Mouse (Mus musculus) hindbrain, embryonic 16.5 days (tissue): ENCODE results near the gene Pkp3. TPM values are rescaled to one million over a fixed set of nuclear protein-coding genes. Genes with fewer than 3 reads are reported as not detected.

Experiments
- ATAC-seq: fragments of 200-750 bp; cut with Nextera tagmentation; 2 replicates; pipeline ENCODE4 v1.8.0; 2017; ENCODE audit warnings: moderate TSS enrichment, moderate library complexity
- H3K27ac ChIP-seq: fragments of 300-500 bp; sonication (generic); 2 replicates; pipeline ENCODE4 v1.5.1; 2014; ENCODE audit warnings: low read depth, mild to moderate bottlenecking, control low read depth, low read length, moderate library complexity
- H3K27me3 ChIP-seq: fragments of 300-500 bp; sonication (generic); replicated peaks from 2 replicates; pipeline ENCODE4 v1.6.1; 2014; ENCODE audit warnings: low read length; ENCODE audit not compliant: control insufficient read depth, insufficient read depth
- H3K36me3 ChIP-seq: fragments of 300-500 bp; sonication (generic); 2 replicates; pipeline ENCODE4 v1.6.1; 2014; ENCODE audit warnings: mild to moderate bottlenecking, low read length, moderate library complexity, mixed read lengths; ENCODE audit not compliant: control insufficient read depth, insufficient read depth
- H3K4me1 ChIP-seq: fragments of 300-500 bp; sonication (generic); 2 replicates; pipeline ENCODE4 v1.6.1; 2014; ENCODE audit warnings: low read depth, low read length; ENCODE audit not compliant: control insufficient read depth, insufficient read depth
- H3K4me2 ChIP-seq: fragments of 300-500 bp; sonication (generic); 2 replicates; pipeline ENCODE4 v1.6.1; 2014; ENCODE audit warnings: mild to moderate bottlenecking, low read length, control low read depth, moderate library complexity
- H3K4me3 ChIP-seq: fragments of 300-500 bp; sonication (generic); 2 replicates; pipeline ENCODE4 v1.5.1; 2014; ENCODE audit warnings: mild to moderate bottlenecking, low read length, control low read depth, moderate library complexity
- H3K9ac ChIP-seq: fragments of 300-500 bp; sonication (generic); 2 replicates; pipeline ENCODE4 v1.6.1; 2014; ENCODE audit warnings: low read depth, mild to moderate bottlenecking, control low read depth, low read length, moderate library complexity
- H3K9me3 ChIP-seq: fragments of 300-500 bp; sonication (generic); 2 replicates; pipeline ENCODE4 v1.6.1; 2014; ENCODE audit warnings: mild to moderate bottlenecking, low read length, moderate library complexity; ENCODE audit not compliant: control insufficient read depth
- WGBS: fragments of 180-500 bp; shearing (Covaris S2); extraction: QIAGEN DNeasy Blood & Tissue Kit; methylation state at CpG from one replicate; pipeline ENCODE4 v1.1.7; 2014; 5-methylcytosine and 5-hydroxymethylcytosine counted together
- polyA plus RNA-seq: library from polyadenylated mRNA; unstranded; fragments of >200 nt; fragmentation: Nextera tagmentation; extraction: Ambion mirVana; gene quantifications from 2 replicates; pipeline ENCODE4 v1.2.1, GENCODE M21; 2015

The Pkp3 gene
- polyA plus RNA-seq, 1 experiment from 2014 or later, result 0.31 TPM

DNA sequence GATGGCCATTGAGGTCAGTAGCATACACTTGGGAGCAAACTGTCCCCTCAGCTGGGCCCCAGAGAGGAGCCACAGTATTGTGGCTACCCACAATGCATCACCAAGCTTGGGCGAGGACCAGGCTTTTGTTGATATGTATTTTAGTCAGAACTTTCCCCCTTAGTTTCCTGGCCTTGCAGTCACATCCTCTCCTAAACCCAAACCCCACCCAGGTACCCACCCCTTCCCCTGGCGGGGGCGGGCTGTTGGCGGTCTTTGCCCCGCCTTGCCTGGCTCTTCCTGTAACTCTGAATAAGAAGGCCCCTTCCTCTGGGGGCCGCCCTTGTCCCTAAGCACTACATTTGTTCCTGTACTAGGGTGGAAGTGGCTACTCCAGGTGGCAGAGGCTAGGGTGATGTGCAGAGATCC is 18.6 kb downstream of the Pkp3 start:
- H3K9ac ChIP-seq, result no peak overlapping the region
- no peak overlapping the region for H3K27ac ChIP-seq
- no peak for ATAC-seq
- peaks cover 14% of the 10 kb centered on the region; the same call in 1 of the 2 replicates for H3K4me1 ChIP-seq
- H3K4me3 ChIP-seq, result no peak overlapping the region
- WGBS, result 47% methylated on average over 6 of the region's 6 CpGs
- H3K27me3 ChIP-seq, result peaks cover 33% of the 10 kb centered on the region
- no peak overlapping the region for H3K4me2 ChIP-seq
- H3K36me3 ChIP-seq, result no peaks in the 10 kb centered on the region
- no peaks in the 10 kb centered on the region for H3K9me3 ChIP-seq

- peaks cover 33% of the 10 kb centered on the region for H3K27me3 ChIP-seq
- no peak for ATAC-seq
- no peak overlapping the region for H3K4me2 ChIP-seq
- no peak overlapping the region for H3K4me3 ChIP-seq
- no peaks in the 10 kb centered on the region for H3K9me3 ChIP-seq
- H3K36me3 ChIP-seq, result no peaks in the 10 kb centered on the region
- no peak overlapping the region for H3K27ac ChIP-seq
- 83% methylated on average over 5 of the region's 5 CpGs for WGBS
- H3K4me1 ChIP-seq, result peaks cover 11% of the 10 kb centered on the region; the same call in 1 of the 2 replicates
- H3K9ac ChIP-seq, result no peak overlapping the region
Measured at GRCm38 (mm10) chr7:141097177-141097576, 19.2 kb downstream of the Pkp3 start.

GRCm38 (mm10) chr7:141099911-141100691 is 22.1 kb downstream of the Pkp3 start, which contains the start of gene Sigirr:
Sigirr (minus strand) TSS chr7:141100572.
- Histone ChIP-seq H3K4me1 (peaks cover 6% of the 10 kb centered on the region; the same call in 1 of the 2 replicates), H3K4me3 (peak within 1 kb of the TSS; percentile 49), H3K27ac (no peak within 1 kb of the TSS), H3K36me3 (no peaks in the 10 kb centered on the region), H3K4me2 (peak within 1 kb of the TSS; percentile 74), H3K9me3 (no peaks in the 10 kb centered on the region), H3K27me3 (peaks cover 31% of the 10 kb centered on the region), H3K9ac (peak within 1 kb of the TSS; percentile 45)
- 1% methylated on average over 56 of the region's 56 CpGs for WGBS
- peak; percentile 73; the same call in 1 of the 2 replicates for ATAC-seq

DNA sequence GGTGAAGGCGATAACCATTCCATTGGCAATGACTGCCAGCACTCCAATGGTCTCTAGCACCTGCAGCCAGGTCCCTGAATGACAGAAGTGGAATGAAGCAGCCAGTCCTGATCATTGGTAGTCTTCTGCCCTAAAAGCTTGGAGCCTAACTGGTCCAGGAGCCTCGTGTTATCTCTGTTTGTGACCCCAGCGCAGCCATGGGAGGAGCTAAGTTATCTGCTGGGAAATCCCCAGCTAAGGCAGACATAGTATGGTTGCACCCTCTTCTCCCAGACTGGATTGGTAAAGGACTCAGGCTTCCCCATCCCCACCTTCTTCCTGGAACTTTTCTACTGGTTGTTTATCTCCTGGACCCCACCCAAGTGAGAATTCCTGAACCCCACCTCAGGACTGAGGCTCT is 25.1 kb downstream of the Pkp3 start:
- H3K4me3 ChIP-seq, result no peak overlapping the region
- H3K9ac ChIP-seq, result no peak overlapping the region
- H3K36me3 ChIP-seq, result no peaks in the 10 kb centered on the region
- ATAC-seq, result no peak
- WGBS, result 69% methylated on average over 3 of the region's 3 CpGs
- no peak overlapping the region for H3K27ac ChIP-seq
- H3K9me3 ChIP-seq, result no peaks in the 10 kb centered on the region
- H3K4me1 ChIP-seq, result peaks cover 6% of the 10 kb centered on the region; the same call in 1 of the 2 replicates
- H3K4me2 ChIP-seq, result no peak overlapping the region
- peaks cover 28% of the 10 kb centered on the region for H3K27me3 ChIP-seq

DNA sequence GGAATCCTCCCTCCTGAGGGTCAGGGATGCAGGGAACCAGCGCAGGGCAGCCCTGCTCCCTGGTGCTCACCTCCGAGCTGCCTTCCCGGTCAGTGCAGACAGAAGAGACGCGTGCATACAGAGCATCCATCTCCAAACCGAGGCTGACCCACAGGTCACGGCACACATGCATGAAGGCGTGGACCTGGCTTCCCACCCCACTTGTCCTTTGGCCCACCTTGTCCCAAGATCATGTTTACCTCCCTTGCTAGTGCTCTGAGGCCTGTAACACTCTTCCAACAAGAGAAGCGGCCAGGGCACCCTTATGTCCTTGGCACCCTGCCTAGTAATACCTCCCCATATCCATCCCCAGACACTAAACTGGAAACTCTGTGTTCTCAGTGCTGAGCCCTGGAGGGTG is 37.9 kb downstream of the Pkp3 start:
- no peaks in the 10 kb centered on the region for H3K36me3 ChIP-seq
- no peaks in the 10 kb centered on the region for H3K4me1 ChIP-seq
- no peaks in the 10 kb centered on the region for H3K9me3 ChIP-seq
- WGBS, result 91% methylated on average over 9 of the region's 9 CpGs
- H3K9ac ChIP-seq, result no peak overlapping the region
- H3K27me3 ChIP-seq, result no peaks in the 10 kb centered on the region
- no peak overlapping the region for H3K27ac ChIP-seq
- H3K4me3 ChIP-seq, result no peak overlapping the region
- no peak for ATAC-seq
- H3K4me2 ChIP-seq, result no peak overlapping the region

GRCm38 (mm10) chr7:141117636-141118035 is 39.6 kb downstream of the Pkp3 start, which contains the start of gene Ano9:
Ano9 (minus strand) TSS chr7:141117806.
- H3K9me3 ChIP-seq, result no peaks in the 10 kb centered on the region
- no peaks in the 10 kb centered on the region for H3K27me3 ChIP-seq
- ATAC-seq, result no peak
- H3K27ac ChIP-seq, result no peak within 1 kb of the TSS
- no peak within 1 kb of the TSS for H3K4me3 ChIP-seq
- H3K9ac ChIP-seq, result no peak within 1 kb of the TSS
- no peaks in the 10 kb centered on the region for H3K36me3 ChIP-seq
- WGBS, result 19% methylated on average over 9 of the region's 9 CpGs
- H3K4me2 ChIP-seq, result no peak within 1 kb of the TSS
- no peaks in the 10 kb centered on the region for H3K4me1 ChIP-seq

DNA sequence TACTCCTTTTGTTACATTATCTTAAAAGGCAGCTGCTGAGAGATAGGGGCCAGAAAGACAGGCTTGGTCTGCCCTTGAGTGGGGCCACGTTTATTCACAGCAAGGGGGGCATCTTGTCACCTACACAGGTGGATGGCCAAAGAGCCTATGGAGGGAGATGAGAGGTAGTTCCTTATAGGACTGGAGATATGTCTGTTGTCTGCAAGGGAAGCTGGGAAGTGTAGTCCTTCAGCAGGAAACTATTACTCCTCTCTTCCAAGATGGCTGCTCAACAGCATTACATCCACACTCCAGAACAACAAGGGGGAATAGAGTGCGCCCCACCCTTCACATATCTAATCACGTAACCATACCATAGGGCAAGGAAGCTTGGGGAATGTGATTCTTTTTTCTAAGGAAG is 41.5 kb downstream of the Pkp3 start:
- H3K4me3 ChIP-seq, result no peak overlapping the region
- H3K27me3 ChIP-seq, result no peaks in the 10 kb centered on the region
- no peaks in the 10 kb centered on the region for H3K9me3 ChIP-seq
- H3K9ac ChIP-seq, result no peak overlapping the region
- 79% methylated on average over 3 of the region's 3 CpGs for WGBS
- no peak overlapping the region for H3K27ac ChIP-seq
- ATAC-seq, result no peak
- no peaks in the 10 kb centered on the region for H3K4me1 ChIP-seq
- no peak overlapping the region for H3K4me2 ChIP-seq
- no peaks in the 10 kb centered on the region for H3K36me3 ChIP-seq

DNA sequence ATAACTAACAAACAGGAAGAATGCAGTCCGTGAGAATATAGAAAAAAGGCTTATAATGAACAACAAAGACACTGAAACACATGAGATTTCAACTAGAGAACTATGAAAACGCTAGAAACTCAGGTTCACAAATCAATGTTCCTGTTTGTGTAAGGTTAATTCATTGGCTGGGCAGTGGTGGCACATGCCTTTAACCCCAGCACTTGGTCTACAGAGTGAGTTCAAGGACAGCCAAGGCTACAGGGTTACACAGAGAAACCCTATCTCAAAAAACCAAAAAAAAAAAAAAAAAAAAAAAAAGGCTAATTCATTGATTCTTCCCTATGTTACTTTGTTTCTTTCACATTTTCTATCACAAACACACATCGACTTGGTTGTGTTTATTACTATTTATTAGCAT is 42.6 kb downstream of the Pkp3 start:
- H3K36me3 ChIP-seq, result no peaks in the 10 kb centered on the region
- H3K4me2 ChIP-seq, result no peak overlapping the region
- no peak overlapping the region for H3K4me3 ChIP-seq
- no peak overlapping the region for H3K27ac ChIP-seq
- H3K9me3 ChIP-seq, result no peaks in the 10 kb centered on the region
- no peak for ATAC-seq
- no peaks in the 10 kb centered on the region for H3K27me3 ChIP-seq
- no peak overlapping the region for H3K9ac ChIP-seq
- WGBS, result 82% methylated on average over 3 of the region's 3 CpGs
- no peaks in the 10 kb centered on the region for H3K4me1 ChIP-seq

DNA sequence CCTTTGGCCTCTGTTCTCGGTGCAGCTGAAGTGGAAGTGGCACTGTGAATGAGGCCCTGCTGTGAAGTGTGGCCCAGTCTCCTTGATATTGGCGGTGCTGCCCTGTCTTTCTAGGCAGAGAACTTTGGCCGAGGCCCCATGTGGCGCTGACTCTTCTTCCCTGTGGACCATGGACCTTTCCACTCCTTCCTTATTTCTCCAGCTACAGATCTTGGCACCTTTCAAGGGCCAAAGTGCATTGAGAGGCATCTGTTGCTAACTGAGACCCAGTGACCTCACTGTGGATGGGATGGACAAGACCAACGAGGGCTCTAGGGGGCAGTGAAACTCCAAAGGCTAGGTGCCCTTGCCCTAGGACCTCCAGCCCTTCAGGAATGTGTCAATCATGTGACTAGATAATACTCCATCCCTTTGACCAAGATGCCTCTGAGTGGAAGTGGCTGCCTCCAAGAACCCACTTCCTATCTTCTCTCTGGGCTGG is 43.1 kb downstream of the Pkp3 start:
- H3K9ac ChIP-seq, result no peak overlapping the region
- no peaks in the 10 kb centered on the region for H3K9me3 ChIP-seq
- no peaks in the 10 kb centered on the region for H3K4me1 ChIP-seq
- no peak for ATAC-seq
- no peak overlapping the region for H3K4me2 ChIP-seq
- WGBS, result 75% methylated on average over 5 of the region's 5 CpGs
- H3K4me3 ChIP-seq, result no peak overlapping the region
- no peak overlapping the region for H3K27ac ChIP-seq
- H3K36me3 ChIP-seq, result no peaks in the 10 kb centered on the region
- no peaks in the 10 kb centered on the region for H3K27me3 ChIP-seq
